Mouse (Mus musculus) erythroblast, embryonic 14.5 days (primary cell): Measurements from ENCODE around the gene Prkn.

ENCODE experiments used
- GATA1 ChIP-seq: IDR thresholded peaks from 2 replicates; pipeline ENCODE4 v1.6.1; 2012; ENCODE audit warnings: low read length, inconsistent platforms, mixed read lengths
- TAL1 ChIP-seq: IDR thresholded peaks from 3 replicates; pipeline ENCODE4 v1.6.1; 2012; ENCODE audit warnings: low read length, inconsistent platforms, mixed read lengths

GRCm38 (mm10) chr17:11421264-11421940, 581.2 kb downstream of the Prkn start:
- TF ChIP-seq TAL1: no peak
- no peak for TF ChIP-seq GATA1
